ENCODE assay signal across 22 mouse cellular contexts in genomic region chr3:150699990-150700389, GRCm38 (mm10).
DNase-seq lines count a peak whose midpoint lies in the region; ATAC-seq and TF ChIP-seq lines count a peak whose summit lies in the region.
"Had no signal": no experiment of that assay in that cellular context is flagged by ENCODE, and none has a peak within 500 bp of the region (broad histone marks: within the 10 kb centered on the region; RNA-seq: fewer than 3 reads in every experiment).

No protein-coding gene starts in this region.

- H3K4me1 ChIP-seq in lung, embryonic 14.5 days (ENCODE audit: insufficient read depth) = no peaks in the 10 kb centered on the region
- H3K4me1 ChIP-seq in lung, postnatal 0 days (ENCODE audit: insufficient read depth, low read depth, low read length) = no peaks in the 10 kb centered on the region
- no peaks in the 10 kb centered on the region; the same call in none of the 2 replicates for H3K4me1 ChIP-seq in lung, adult 2 months (ENCODE audit: control insufficient read depth, insufficient read depth, low read length)

- no peak for TF ChIP-seq CTCF in lung, embryonic 14.5 days (IDR thresholded peaks at IDR 0.05; ENCODE audit: low read depth)
- TF ChIP-seq CTCF in lung, postnatal 0 days (IDR thresholded peaks at IDR 0.05) = no peak
- TF ChIP-seq CTCF in lung, adult 2 months (IDR thresholded peaks at IDR 0.05; ENCODE audit: insufficient read depth, low read length) = no peak

- H3K4me2 ChIP-seq in lung, embryonic 14.5 days = no peak overlapping the region
- H3K4me2 ChIP-seq in lung, postnatal 0 days (replicated peaks; ENCODE audit: low read depth, low read length) = no peak overlapping the region

- no peak for TF ChIP-seq POLR2A in lung, adult 2 months (IDR thresholded peaks at IDR 0.05; ENCODE audit: borderline replicate concordance, extremely low read depth, low read depth, low read length)

- peak; percentile 85 for TF ChIP-seq EP300 in lung, postnatal 0 days (IDR thresholded peaks at IDR 0.05)

- peak; percentile 15 for DNase-seq in lung, embryonic 14.5 days
- DNase-seq in lung, adult 18-20 months = no peak
- peak; percentile 51 for DNase-seq in lung, postnatal 0 days (ENCODE audit: low spot score)
- DNase-seq in lung, postnatal 14 days = no peak
- DNase-seq in lung, postnatal 25 days (ENCODE audit: low spot score) = peak; percentile 9
- no peak for DNase-seq in lung, adult 2 months
- peak; percentile 4 for DNase-seq in lung, postnatal 36 days
- no peak for DNase-seq in lung, postnatal 10 days
- DNase-seq: adrenal gland, adult 2 months; adrenal gland, adult 8-10 months; adrenal gland, postnatal 10 days; adrenal gland, postnatal 14 days; adrenal gland, postnatal 25 days; adrenal gland, postnatal 36 days; B cell, adult 2 months; cerebellum, adult 11 months; cerebellum, adult 11-12 months had no signal

- H3K27me3 ChIP-seq in lung, embryonic 14.5 days (ENCODE audit: insufficient read depth, low read length) = no peaks in the 10 kb centered on the region
- H3K27me3 ChIP-seq in lung, postnatal 0 days (replicated peaks; ENCODE audit: insufficient read depth, low read length) = no peaks in the 10 kb centered on the region
- H3K27me3 ChIP-seq: CH12.LX, Patski had no signal

- H3K9me3 ChIP-seq in lung, embryonic 14.5 days (ENCODE audit: low read depth, low read length) = no peaks in the 10 kb centered on the region
- H3K9me3 ChIP-seq in lung, postnatal 0 days (ENCODE audit: low read length) = no peaks in the 10 kb centered on the region

- ATAC-seq in lung, embryonic 14.5 days (ENCODE audit: insufficient read depth) = peak; percentile 31; the same call in 1 of the 2 replicates
- ATAC-seq in lung, postnatal 0 days = peak; percentile 19; the same call in 1 of the 2 replicates
- ATAC-seq: activated CD4-positive, CD25-positive, alpha-beta regulatory T cell, adult 4 months; CD4-positive, CD25-positive, alpha-beta regulatory T cell, adult 4 months; Patski had no signal

- WGBS in lung, embryonic 14.5 days = 35% methylated on average over 2 of the region's 2 CpGs
- WGBS in lung, postnatal 0 days = 38% methylated on average over 2 of the region's 2 CpGs
- 35% methylated on average over 2 of the region's 2 CpGs for WGBS in lung, adult 2 months

- H3K4me3 ChIP-seq in lung, embryonic 14.5 days (ENCODE audit: low read depth, low read length) = no peak overlapping the region
- H3K4me3 ChIP-seq in lung, postnatal 0 days (ENCODE audit: low read depth, low read length) = no peak overlapping the region
- H3K4me3 ChIP-seq in lung, adult 2 months (replicated peaks; ENCODE audit: extremely low read depth, low read depth, low read length) = no peak overlapping the region

- no peak overlapping the region for H3K9ac ChIP-seq in lung, embryonic 14.5 days
- H3K9ac ChIP-seq in lung, postnatal 0 days (replicated peaks; ENCODE audit: low read depth) = no peak overlapping the region

- no peaks in the 10 kb centered on the region for H3K36me3 ChIP-seq in lung, embryonic 14.5 days (ENCODE audit: insufficient read depth)
- H3K36me3 ChIP-seq in lung, postnatal 0 days (ENCODE audit: insufficient read depth, low read length) = no peaks in the 10 kb centered on the region
- H3K36me3 ChIP-seq: G1E had no signal

- H3K27ac ChIP-seq in lung, embryonic 14.5 days (ENCODE audit: low read depth) = no peak overlapping the region
- no peak overlapping the region for H3K27ac ChIP-seq in lung, postnatal 0 days (ENCODE audit: low read length)

Comparison
In these comparisons a context has a peak if more than half of its experiments do, and no peak if none do; other contexts are left out.
1. DNase-seq: peak in lung, embryonic 14.5 days (single experiment), lung, postnatal 0 days (single experiment), lung, postnatal 25 days (single experiment) and lung, postnatal 36 days (single experiment); none in lung, adult 18-20 months (0 of 2), lung, postnatal 14 days (single experiment), lung, adult 2 months (single experiment) and lung, postnatal 10 days (single experiment).